Comparison of ENCODE assay signal across 8 mouse cellular contexts in the genomic region with DNA sequence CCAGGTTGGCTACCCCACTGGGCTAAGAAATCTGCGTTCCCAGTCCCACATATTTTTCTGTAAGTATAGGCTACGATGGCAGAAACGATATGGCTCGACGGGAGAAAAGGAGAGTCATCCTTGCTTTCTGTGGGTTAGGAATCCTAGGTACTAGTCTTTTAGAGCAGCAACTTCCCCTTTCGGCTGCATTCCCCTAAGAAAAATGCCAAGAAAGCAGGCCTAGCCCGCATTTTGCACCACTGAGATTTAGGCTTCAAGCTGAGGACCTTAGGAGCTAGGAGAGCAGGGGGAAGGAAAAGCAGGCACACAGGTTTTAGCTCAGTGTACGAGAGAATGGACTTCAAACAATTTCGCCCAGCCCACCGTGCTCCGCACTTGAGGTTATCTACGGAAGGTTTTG. TPM values are rescaled to one million over a fixed set of nuclear protein-coding genes. Genes with fewer than 3 reads are reported as not detected.
DNase-seq lines count a peak whose midpoint lies in the region; ATAC-seq and TF ChIP-seq lines count a peak whose summit lies in the region.

No protein-coding gene starts in this region.

- peaks cover 3% of the 10 kb centered on the region; the same call in 1 of the 2 replicates for H3K4me1 ChIP-seq in testis, adult 2 months (ENCODE audit: control insufficient read depth, insufficient read depth, low read length)
- no peaks in the 10 kb centered on the region for H3K4me1 ChIP-seq in cortical plate, adult 2 months (ENCODE audit: control insufficient read depth, insufficient read depth, low read length)
- H3K4me1 ChIP-seq in hindbrain, postnatal 0 days (ENCODE audit: insufficient read depth, low read length) = no peaks in the 10 kb centered on the region

- peak overlapping the region; percentile 77; the same call in 1 of the 2 replicates for H3K9ac ChIP-seq in hindbrain, postnatal 0 days (replicated peaks; ENCODE audit: low read length)

- 33% methylated on average over 12 of the region's 12 CpGs for WGBS in hindbrain, postnatal 0 days

- H3K27me3 ChIP-seq in testis, adult 2 months (ENCODE audit: control insufficient read depth, insufficient read depth, low read length) = no peaks in the 10 kb centered on the region
- H3K27me3 ChIP-seq in hindbrain, postnatal 0 days (ENCODE audit: insufficient read depth, low read length) = no peaks in the 10 kb centered on the region

- DNase-seq in testis, postnatal 10 days (ENCODE audit: low spot score) = no peak
- DNase-seq in hindbrain, postnatal 0 days (ENCODE audit: low spot score) = no peak
- DNase-seq in gastrocnemius, postnatal 10 days = no peak
- DNase-seq in layer of hippocampus, adult 8-10 months (ENCODE audit: low spot score in 2 of 2) = no peak
- DNase-seq in urinary bladder, postnatal 25 days (ENCODE audit: low spot score) = no peak

- peak overlapping the region; percentile 59 for H3K4me2 ChIP-seq in hindbrain, postnatal 0 days (ENCODE audit: low read depth, low read length)

- no peak for ATAC-seq in hindbrain, postnatal 0 days
- 0 out of 2 replicates have a peak, but pooled peaks have one; percentile 4 for ATAC-seq in megakaryocyte progenitor cell, adult 5-6 weeks (replicated peaks; ENCODE audit: poor library complexity)

- no peaks in the 10 kb centered on the region for H3K36me3 ChIP-seq in testis, adult 2 months (ENCODE audit: control insufficient read depth, insufficient read depth, low read length)
- H3K36me3 ChIP-seq in hindbrain, postnatal 0 days (ENCODE audit: insufficient read depth, low read length) = no peaks in the 10 kb centered on the region

- no peak for TF ChIP-seq CTCF in testis, adult 2 months (IDR thresholded peaks at IDR 0.05; ENCODE audit: control insufficient read depth, insufficient read depth, insufficient replicate concordance, low read depth, low read length)
- TF ChIP-seq CTCF in cortical plate, adult 2 months (IDR thresholded peaks at IDR 0.05; ENCODE audit: extremely low read depth, insufficient read depth, low read length) = no peak
- TF ChIP-seq CTCF in hindbrain, postnatal 0 days (IDR thresholded peaks at IDR 0.05; ENCODE audit: low read depth) = no peak

- no peak for TF ChIP-seq POLR2A in testis, adult 2 months (IDR thresholded peaks at IDR 0.05; ENCODE audit: control insufficient read depth, low read depth, low read length)
- no peak for TF ChIP-seq POLR2A in cortical plate, adult 2 months (IDR thresholded peaks at IDR 0.05; ENCODE audit: extremely low read depth, insufficient read depth, low read length)

- H3K27ac ChIP-seq in testis, adult 2 months (ENCODE audit: control insufficient read depth, insufficient read depth, low read depth, low read length) = peak overlapping the region; percentile 10
- no peak overlapping the region for H3K27ac ChIP-seq in cortical plate, adult 2 months (ENCODE audit: insufficient read depth, low read length)
- no peak overlapping the region for H3K27ac ChIP-seq in hindbrain, postnatal 0 days

- H3K9me3 ChIP-seq in hindbrain, postnatal 0 days (ENCODE audit: low read length) = no peaks in the 10 kb centered on the region

- H3K4me3 ChIP-seq in testis, adult 2 months (ENCODE audit: control insufficient read depth, low read depth, low read length) = peak overlapping the region; percentile 56
- peak overlapping the region; percentile 83; the same call in 1 of the 2 replicates for H3K4me3 ChIP-seq in cortical plate, adult 2 months (ENCODE audit: insufficient read depth, low read length)
- peak overlapping the region; percentile 53 for H3K4me3 ChIP-seq in hindbrain, postnatal 0 days (ENCODE audit: low read length)

RNA-seq across cellular contexts. Expression of a gene that starts 0.9 kb away (rescaled TPM):
- polyA plus RNA-seq in testis, adult 2 months (2012; rRNA removed) = 0.89 and 1.5 TPM in 2 replicates
- 16.5 and 18.5 TPM in 2 replicates for polyA plus RNA-seq in cortical plate, adult 2 months (2012; rRNA removed)
- 15.8 and 15.9 TPM in 2 replicates for total RNA-seq in hindbrain, postnatal 0 days (2014; rRNA removed)
- 9.9 and 10.1 TPM in 2 replicates for polyA plus RNA-seq in hindbrain, postnatal 0 days (2015; fragmentation: Nextera tagmentation; extraction: Ambion mirVana)
- total RNA-seq in megakaryocyte progenitor cell, adult 5-6 weeks (2015) = 30.1 and 30.2 TPM in 2 replicates
- total RNA-seq in megakaryocyte progenitor cell, adult 5-6 weeks (2017) = 17.3 and 22.3 TPM in 2 replicates
- total RNA-seq in gastrocnemius, postnatal 10 days (2021) = 10 to 100 TPM; 37.2 to 37.3 TPM
- 10 to 100 TPM; 27.9 to 29.4 (median 28.2) TPM for total RNA-seq in layer of hippocampus, adult 8-10 months (2022)
